Mouse (Mus musculus) spleen, postnatal 10 days (tissue): ENCODE measurements around the gene Ada.

ENCODE experiments used
- DNase-seq, 2 experiments: peaks; one replicate each; pipeline ENCODE4 v3.0.0; 2021 to 2022; ENCODE audit warnings: low spot score in 2 of 2

The Ada gene

DNA sequence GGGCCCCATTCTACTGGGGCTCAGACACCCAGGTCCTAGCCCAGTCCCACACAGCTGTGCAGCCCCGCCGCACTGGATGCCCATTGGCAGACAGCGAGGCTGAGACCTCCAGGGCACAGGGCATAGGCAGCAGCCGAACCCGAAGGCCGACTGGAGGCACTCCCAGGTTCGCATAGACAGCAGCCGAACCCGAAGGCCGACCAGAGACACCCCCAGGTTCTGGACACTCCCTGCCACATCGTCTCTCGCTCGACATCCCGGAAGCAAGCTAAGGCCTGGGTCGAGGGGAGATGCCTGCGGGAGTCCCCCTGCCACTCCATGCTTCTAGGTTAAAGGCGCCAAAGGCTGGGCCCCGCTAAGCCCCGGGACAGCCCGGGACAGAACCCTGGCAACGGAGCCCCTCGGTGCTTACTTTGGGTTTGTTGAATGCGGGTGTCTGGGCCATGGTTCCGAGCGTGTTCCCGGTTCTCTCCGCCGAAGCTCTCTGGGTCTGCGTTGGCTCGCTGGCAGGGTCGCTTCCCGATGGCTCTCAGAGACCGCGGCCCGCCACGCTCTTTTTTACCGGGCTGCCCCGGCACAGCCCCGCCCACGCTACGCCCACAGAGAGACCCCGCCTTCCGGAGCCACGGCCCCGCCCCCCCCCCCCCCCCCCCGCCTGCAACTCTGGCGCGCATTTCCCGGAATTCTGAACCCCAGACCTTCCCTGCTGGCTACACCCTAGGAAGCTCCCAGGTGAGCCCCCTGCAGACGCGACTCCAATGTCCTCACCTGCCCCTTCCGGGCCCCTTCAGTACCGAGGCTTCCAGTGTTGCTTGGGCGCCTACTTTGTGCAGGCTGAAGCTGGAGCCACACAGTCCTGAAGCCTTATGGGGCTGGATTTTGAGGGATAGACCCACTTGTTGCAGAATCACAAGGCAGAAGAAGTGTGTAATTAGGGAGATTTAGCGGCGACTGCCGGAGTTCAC is at the start of gene Ada:
Gene Ada (minus strand): TSS at position 593 of the 965 bp plus-strand sequence.
- peak; percentile 33 to 79 for DNase-seq

DNA sequence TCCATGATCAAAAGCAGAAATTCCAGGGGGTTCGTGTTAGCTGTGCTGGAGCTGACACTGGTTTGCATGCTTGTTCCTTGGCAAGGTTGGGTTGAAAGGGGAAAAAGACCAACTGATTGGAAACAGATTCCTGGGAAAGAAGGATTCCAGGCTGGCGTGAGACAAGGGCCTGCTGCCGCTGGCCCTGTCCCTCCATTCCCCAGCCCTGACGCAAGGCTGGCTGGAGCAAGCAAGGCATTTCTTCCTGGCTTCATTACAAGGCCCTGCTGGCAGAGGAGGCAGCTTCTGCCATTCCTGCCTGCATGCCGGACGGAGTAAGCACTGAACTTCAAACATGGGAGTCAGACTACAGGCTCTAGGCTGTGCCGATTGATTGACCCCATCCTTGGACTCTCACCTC is 48.4 kb upstream of the Ada start:
- no peak for DNase-seq

DNA sequence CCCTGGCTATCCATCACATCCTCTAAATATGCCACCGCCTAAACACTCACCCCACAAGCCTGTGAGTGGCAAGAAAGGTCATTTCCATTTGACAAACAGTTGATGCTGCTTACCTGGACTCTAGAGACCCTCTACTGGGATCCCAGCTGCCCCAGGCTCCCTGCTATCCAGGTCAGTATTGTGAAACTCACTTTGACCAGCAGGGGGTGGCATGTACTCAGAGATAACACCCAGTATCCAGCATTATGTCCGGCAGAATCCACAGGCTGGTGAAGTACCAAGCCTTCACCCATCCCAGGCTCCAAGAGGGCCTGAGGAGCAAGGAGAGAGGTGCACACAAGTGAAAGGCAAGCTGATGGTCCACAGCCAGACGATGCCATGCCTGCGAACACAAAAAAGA is 38.4 kb upstream of the Ada start:
- peak; percentile 14 to 59 for DNase-seq

DNA sequence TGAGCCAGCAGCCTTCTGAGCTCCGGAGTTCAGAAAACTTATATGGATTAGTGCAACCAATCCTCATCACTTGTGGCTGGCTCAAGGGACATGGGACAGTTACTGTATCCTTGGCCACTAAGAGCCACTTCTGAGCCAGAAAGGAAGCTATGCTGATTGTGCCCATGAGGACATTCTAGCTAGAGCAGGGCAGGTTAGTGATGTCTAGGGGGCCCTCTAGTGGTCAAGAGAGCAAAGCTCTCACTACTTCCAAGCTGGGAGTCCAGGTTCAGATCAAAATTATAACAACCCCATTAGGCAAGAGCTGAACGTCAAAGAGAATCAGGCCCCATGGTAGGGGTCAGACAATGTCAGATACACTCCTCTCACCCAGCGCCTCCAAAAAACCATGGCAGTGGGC is 37.7 kb upstream of the Ada start:
- DNase-seq = peak in 1 of 2 experiments; percentile 42

DNA sequence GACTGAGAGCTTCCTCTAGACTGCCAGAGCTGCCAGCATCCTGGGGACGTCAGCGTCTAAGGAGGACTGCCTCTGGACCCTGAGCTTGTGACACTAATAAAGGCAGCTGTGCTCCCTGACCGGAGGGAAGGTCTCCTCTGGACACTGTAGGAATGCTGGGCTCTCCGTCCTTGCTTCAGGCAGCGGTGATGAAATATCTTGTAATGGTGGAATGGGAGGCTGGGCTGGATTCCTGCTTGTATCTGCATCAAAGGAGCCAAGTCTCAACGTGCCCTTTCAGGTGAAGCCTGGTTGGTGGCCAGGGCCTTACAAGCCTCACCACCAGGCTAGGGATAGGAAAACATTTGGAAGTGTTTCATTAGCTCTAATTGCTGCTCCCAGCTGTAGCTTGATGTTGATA is 37.0 kb upstream of the Ada start:
- DNase-seq = no peak

DNA sequence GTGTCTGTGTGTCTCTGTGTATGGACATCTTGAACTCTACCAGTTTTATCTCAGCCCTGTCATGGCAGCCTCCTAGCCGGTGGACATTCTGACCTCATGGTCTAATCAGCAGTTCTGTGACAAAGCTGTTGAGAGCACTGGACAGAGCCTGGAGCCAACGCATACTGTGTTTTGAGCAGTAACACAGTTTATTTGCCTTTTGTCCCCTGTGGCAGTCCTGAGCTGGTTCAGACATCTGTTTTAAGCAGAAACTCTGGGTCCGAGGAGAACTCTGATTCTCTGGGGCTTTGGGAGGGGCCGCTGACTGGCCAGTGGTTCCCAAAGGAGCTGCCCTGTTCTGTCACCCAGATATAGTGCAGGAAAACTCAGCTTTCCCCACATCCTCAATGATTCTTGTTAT is 33.9 kb upstream of the Ada start:
- DNase-seq = no peak

DNA sequence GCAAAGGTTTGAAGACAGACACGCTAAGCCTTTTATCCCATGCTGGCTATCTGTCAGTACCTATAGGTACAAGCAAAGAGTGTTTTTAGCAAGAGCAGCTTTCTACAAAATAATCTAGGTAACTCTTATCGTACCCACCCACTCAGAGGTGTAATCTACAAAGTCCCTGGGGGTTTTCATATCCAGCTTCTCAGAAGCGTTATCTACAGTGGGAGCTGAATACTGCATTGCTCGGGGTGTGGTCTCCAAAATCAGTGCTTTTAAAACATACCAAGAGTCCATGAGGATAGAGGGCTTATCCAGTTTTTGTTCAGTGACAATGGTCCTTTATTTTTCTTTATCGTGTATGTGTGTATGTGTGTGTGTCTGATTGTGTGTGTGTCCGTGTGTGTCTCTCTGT is 33.3 kb upstream of the Ada start:
- DNase-seq = no peak

DNA sequence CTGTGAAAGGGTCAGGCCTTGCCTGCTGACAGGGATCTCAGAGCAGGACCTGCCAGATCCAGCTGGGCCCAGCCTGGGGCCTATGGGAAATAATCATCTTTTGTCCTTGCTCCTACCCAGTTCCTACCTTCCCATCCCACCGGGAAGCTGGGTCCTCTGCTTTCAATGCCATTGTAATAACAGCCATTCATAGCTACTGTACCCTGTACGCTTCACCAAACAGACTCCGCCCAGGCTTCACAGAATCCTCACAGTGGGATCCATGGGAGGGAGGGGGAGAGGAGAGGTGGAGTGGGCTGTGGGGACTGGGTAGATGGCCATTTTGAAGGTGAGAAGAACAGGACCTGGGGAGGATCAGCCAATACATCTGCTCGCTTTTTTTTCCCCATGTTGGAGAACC is 28.9 kb upstream of the Ada start:
- no peak for DNase-seq

DNA sequence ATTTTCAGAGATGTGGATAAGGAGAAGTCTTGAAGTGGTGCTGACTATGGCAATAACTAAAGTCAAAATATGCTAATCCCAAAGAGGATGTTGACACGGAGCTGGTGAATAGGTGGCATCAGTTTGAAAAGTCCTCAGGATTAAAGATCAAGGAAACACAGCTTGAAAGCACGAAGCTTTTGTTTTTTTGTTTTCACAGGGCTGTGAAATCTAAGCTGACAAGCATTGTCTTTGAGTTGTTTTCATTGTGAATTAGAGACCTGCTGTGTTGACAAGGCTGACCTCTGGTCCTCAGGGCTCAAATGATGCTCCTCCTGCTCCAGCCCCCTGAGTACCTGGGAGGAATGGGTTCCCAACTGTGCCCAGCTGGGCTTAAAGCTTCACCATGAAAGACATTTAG is 27.0 kb upstream of the Ada start:
- DNase-seq = no peak

DNA sequence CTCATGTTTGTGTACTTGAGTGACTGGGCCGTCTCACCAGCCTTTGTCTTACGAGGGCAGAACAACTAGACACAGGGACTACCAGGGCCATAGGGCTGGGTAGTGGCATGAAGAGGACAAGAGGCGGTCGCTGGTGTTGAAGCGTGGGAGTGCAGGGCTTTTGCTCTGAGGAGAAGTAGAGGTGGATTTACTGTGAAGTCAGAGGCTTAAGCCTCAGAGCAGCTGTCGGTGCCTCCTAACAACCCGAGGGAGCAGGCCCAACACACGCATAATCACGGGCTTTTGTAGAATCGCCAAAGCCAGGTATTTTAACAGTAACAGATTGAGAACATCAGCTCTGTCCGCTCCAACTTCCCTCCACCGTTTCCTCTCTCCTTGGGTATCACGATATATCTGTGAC is 26.6 kb upstream of the Ada start:
- no peak for DNase-seq

DNA sequence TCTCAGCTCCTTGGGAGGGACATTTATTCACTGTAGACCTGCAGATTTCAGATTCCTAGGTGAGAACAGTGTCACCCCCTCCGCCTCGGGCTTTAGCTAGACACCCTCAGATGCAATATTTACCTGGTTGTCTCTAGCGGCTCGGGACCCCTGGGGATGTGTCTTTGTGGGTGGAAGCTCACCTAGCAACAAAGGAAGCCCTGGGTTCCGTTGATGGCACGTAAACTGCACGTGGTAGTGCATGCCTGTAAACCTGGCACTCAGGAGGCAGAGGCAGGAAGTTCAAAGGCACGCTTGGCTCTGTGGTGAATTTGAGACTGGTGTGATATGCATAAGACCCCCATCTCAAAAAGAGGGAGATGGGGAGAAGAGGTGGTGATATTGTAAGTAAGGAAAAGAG is 20.7 kb upstream of the Ada start:
- no peak for DNase-seq

DNA sequence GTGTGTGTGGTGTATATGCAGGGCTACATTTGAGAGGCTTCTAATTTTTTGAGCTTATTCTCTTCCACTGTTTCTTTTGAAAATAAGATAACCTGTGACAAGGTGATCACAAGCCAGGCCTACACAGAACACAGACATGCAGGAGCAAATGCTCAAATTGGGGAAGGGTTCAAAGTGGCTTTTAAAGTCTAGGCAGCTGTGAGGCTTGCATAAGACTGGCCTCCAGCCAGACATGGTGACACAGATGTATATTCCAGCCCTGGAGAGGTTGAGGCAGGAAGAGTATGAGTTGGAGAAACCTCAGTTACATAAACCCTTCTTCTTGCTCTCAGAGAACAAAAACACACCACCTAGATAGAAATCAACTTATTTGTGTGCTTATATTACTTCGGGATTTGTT is 16.9 kb upstream of the Ada start:
- no peak for DNase-seq

DNA sequence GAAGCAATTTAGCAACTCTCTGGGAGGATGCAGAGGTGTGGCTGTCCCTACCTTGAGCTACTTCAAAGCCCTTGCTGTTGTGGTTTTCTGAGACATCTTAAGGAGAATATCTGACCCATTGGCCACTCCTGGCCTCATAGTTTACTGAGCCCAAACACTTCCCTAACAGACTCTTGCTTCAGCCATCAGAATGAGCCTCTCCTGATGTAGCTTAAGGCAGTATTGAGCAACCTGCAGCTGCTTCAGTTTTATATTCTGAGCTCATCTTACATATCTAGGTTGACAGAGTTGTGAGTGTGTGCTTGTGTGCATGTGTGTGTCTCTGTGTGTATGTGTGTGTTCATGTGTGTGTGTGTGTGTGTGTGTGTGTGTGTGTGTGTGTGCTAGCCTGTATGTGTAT is 16.2 kb upstream of the Ada start:
- no peak for DNase-seq

DNA sequence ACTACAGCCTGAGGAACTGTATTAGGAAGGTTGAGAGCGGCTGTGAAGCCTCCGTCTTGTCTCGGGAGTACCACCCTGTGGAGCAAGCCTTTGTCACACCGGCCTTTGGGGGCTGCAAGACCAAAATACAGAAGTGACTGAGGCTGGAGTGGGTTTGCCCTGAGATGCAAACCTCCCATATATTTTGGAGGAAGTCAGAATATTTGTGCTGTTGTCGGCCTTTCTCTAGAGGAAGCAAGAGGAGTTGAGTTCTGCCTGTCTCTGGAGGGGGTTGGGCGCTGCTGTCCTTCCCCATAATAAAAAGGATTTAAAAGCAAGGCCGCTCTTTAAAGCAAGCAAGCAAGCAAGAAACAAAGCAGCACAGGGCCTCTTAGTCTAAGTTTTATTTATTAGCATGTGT is 11.4 kb upstream of the Ada start:
- no peak for DNase-seq

DNA sequence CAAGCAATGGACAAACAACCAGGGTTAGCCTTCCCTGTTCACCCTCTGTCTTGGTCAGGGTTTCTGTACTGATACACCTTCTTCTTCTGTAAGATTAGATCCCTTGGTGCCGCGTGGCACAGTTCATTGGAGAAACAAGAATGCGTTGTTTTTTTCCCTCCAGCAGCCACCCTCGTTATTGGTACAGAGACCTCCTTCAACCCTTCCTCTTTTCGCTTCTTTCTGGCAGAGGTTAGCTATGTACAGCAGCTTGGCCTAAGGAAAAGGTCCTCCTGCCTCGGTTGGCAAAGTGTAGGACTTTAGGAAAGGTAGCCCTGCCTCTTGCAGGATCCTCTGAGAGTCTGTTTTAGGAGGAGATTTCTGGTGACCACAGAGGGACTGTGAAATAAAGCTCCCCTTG is 10.6 kb upstream of the Ada start:
- no peak for DNase-seq

DNA sequence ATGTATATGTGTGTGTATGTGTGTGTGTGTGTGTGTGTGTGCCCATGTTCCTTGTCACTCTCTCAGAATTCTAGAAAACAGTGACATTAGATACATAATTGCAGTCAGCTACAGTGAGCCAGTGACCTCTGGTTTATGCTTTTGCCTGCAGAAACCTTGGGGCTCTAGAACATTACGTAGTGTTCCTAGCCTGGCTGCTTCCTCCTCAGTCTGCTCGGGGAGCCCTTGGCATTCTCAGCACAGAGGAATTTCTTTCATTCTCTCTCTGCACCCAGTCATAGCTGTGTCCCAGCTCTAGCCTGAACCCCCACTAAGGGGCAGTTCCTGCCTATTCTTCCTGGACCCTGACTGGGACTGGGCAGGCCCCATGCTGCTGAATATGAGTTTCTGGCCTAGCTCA is 8.1 kb upstream of the Ada start:
- no peak for DNase-seq

DNA sequence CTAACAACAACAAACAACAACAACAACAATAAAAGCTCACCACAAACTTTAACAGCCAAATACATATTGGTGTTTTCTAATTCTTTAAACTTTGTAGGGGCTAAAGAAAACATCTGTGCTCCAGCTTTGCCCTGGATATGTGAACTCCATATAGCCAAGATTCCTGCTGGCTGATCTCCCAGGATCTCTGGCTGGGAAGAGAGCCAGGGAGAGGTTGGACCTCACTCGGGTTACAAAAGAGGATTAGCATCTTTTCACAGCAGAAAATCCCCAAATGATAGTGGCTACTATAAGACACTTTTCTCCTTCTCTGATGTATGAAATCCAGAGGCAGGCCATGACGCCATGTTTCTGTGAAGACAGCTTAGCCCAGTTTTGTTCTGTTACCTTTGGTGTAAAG is 6.7 kb upstream of the Ada start:
- no peak for DNase-seq

DNA sequence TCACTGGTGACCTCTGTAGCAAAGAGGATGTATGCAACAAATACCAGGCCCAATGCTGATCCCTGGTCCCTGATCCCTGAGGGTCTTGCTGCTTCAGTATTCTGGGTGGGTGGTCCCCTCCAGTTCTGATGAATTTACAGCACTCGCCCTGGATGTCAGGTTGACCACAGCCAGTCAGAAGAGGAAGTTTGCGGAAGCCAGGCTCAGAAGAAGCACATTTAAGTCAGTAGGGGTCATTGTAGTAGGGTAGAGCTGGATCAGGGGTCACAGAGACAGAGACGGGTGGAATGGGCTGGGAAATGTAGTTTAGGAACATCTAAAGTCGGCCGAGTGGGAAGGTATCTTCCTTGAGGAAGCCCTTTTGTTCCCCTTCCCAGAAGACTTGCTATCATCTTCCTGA is 4.2 kb upstream of the Ada start:
- no peak for DNase-seq

DNA sequence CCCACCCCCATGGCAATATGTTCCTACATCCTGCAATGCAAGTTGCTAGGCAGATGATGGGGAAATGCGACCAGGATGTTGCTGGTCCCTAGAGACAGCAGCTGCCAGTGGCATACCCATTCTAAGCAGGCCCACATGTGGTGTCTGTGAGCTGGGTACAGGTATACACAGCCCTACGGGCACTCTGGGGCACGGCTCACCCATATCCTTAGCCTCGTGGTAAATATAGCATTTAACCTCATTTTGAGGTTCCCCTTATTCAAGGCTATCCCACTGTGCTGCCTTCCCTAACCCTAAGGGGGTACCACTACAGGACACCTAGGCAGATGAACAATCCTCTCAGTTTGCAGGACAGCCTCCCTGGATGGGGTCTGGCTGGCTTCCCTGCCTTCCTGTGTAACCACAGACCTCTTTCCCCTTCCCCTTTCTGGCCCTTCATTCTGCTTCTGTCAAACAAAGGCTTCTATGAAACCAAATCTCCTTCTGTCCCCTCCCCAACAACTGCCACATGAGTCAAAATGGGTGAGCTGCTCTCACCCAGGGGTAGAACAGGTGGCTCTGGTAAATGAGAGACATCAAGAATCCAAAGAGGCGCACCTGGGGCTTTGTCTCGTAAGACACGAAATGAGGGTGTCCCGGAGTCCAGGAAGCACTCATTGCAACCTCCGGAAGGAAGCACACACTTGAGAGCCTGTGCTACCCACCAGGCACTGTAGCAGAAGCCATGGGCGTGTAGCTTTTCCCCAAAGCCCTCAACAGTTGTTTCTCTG is 5.1 kb downstream of the Ada start:
- no peak for DNase-seq

DNA sequence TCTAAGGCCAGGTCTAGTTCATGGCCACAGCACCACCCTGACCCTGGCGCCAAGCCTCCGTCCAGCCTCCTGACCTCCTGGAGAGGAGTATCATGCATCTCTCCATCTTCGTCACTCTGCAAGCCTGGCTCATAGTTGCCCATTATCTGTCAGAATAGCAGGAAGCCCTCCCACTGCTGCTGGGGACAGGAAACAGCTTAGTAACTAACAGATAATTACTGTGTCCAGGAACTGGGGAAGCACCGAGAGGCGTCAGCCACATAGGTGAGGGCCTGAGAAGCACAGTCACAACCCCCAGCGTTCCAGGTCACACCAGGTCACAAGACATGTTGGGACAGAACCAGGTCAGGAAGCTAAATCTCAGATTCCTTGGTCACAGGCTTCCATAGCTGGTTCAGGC is 6.7 kb downstream of the Ada start:
- no peak for DNase-seq

DNA sequence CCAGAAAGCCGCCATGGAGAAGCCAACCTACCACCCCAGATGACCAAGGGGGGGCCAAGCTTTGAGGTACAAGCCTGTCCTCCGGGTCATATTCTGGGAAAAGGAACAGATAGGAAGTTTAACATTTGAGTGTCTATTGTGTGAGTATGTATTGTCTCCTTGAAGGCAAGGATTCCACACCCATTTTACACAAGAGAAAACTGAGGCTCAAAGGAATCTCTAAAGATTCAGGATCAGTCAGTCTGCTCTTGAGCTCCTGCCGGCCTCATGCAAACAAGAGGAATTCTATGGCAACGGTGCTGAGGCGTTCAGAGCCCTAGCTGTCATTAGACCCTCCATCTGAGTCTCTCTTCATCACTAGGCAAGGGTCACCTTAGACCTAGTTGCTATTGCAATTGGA is 7.4 kb downstream of the Ada start:
- DNase-seq = no peak

DNA sequence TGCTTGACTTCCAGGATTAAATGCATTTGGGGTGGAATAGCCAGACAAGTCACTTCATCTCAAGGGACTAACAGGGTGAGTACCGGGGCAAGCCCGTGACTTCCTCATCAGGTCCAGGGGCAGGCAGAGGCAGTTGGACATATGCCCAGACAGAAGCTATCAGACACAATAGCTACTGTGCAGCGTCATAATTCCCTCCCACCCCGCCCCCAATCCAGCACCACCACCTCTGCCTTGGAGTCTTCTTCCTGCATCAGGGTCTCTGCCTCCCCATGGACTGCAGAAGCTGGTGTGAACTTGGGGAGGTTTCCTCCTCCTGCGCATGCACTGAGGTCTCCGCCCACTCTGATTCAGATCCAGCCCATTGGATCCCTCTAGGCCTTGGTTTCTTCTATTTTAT is 14.1 kb downstream of the Ada start:
- no peak for DNase-seq

DNA sequence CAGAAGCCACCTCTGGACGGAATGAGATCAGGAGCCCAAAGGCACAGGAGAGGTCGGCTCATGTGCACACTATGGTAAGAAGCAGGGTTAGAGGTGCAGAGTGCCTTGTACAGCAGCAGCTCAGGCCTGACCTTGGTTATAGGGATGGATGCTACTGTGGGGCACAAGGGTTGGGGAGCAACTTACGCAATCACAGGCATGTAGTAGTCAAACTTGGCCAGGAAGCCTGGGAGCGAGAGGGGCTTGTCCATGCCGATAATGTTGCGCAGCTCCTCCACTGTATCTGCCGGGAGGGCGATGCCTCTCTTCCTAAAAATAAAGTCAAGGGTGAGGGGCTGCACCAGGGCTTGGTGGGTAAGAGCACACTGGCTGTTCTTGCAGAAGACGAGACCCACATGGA is 14.9 kb downstream of the Ada start:
- DNase-seq = no peak
